Mouse (Mus musculus): ENCODE data around the gene Fam163a.
A peak's percentile ranks its signal among the peaks of the same experiment; 100 is the strongest.

Fam163a gene

GRCm38 (mm10) chr1:156197588-156197987, 7.2 kb downstream of the Fam163a start:
- no peak for DNase-seq

DNA sequence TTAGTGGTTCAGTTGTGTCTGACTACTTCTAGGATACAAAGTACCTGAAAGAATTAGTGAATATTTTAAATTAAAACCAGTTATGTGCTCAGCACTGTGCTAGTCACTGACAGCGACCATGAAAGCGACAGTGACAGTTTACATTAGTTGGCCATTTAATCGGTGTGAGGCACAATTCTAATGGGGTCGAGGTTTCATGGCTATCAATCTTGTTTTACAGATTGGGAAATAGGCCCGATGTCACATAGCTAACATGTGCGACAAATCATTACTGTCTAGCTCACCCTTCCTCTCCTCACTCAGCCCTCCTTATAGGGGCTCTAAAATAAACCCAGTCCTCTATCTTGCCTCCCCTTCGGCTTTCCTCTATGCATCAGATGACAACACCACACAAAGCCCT, 11.5 kb downstream of the Fam163a start:
- no peak for DNase-seq

- DNase-seq = no peak
Observed at GRCm38 (mm10) chr1:156192853-156193252, 12.0 kb downstream of the Fam163a start.

DNA sequence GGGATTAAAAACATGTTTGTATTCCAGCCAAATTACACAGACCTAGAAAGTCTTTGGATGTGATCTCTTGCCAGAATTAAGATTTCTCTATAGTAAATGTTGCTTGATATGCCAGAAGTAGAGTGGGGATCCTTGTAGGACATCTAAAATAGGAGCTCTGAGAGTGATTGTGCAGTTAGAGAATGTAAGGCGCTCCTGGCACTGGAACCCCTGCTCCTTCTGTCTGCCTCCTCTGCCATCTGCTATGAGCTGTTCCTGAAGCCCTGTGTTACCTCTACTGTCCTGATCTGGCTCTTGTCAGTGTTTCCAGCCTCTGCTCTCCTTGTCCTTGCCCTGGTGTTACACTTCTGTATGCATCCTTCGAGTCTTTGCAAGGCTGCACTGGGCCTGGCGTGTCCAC, 18.2 kb downstream of the Fam163a start:
- no peak for DNase-seq

- DNase-seq = peak; percentile 30
Observed at GRCm38 (mm10) chr1:156184158-156184571, 20.7 kb downstream of the Fam163a start.

DNA sequence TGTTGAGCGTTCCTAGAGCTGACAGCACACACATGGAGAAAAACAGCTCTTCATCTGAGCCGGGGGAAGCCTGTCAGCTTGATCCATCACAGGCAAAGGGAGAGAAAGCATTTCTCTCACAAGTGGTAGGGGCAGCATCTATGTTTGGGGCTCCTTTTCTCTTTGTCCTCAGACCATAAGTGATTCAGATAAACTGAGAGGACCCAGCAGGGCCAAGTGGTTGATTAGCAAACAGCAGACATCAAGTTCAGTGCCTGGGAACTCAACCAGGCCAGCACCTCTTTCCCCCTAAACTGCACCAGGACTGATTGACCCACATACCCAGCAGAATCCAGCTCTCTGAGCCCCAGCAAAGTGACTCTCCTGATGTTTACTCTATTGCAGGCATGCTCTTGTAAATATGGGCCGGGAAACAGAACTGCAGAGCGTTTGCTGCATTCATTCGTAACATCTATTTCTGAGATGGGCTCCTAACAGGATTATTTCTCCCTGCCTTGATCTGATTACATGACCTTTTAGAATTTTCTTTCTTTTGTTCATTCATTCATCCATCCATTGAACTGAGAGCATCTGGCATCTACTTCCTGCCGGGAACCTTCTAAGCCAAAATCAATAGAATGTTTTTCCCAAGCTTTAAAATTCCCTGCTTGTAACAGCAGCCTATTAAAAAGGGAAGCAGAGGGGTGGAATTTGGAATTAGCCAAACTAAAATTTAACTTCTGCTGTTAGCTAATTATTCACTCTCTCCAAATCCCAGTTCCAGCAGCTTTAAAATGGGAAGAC, 21.5 kb downstream of the Fam163a start:
- no peak for DNase-seq

DNA sequence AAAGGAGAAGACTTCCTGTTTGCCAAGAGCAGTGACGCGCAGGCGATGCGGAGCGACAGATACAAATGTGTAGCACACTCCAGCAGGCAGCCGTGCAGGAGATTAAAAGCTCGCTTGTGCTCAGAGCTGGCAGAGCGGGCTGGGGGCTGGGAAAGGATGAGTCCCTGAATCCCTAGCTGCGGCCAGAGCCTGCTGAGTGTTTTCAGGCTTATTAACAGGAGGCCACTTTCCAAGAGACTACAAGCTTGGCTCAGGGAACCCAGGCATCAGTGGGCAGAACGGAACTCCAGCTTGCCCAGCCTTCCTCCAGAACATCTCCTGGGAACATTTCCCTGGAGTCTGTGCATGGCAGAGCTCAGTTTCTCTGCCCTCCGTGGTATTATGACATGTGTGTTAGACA, 25.0 kb downstream of the Fam163a start:
- DNase-seq = peak; percentile 36

DNA sequence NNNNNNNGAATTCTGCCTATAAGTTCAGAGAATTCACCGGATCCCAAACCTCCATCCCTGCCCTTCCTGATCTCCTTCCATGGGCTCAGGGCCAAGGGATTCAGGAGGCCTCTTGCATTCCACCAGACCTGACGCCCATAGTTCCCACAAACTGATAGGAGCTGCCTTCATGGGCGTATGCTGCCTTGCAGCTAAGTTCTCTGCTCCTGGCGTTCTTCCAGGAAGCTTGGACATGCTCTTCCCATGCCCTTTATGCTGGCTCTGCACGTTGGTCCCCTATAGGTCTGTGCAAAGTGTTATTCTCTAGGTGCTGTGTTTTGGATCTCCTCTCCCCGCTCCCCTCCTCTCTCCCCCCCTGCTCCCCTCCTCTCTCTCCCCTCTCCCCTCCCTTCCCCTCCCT, 36.1 kb downstream of the Fam163a start:
- DNase-seq = peak; percentile 25

GRCm38 (mm10) chr1:156116770-156117169, 88.1 kb downstream of the Fam163a start:
- DNase-seq = no peak

DNA sequence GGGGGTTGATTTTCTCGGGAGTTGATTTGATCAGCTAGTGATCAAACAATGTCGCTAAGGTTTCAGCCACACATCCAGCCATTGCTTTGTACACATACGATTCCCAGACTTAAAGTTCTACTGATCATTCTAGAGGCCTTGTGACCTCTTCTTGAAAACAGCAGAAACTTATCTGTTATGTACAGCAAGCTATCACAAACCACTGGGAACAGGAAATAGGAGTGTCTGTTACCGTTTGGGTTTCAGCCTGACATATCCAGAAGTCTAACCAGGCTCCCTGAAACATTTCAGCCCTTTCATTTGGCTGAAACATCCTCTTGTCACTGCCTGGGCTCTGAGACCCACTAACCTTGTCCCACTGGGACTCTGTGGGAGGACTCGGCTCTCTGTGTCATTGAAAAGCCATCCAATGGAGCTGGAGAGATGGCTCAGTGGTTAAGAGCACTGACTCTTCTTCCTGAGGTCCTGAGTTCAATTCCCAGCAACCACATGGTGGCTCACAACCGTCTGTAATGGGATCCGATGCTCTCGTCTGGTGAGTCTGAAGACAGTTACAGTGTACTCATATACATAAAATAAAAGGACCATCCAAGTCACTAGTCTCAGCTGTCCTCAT, 90.8 kb downstream of the Fam163a start:
- no peak for DNase-seq

DNA sequence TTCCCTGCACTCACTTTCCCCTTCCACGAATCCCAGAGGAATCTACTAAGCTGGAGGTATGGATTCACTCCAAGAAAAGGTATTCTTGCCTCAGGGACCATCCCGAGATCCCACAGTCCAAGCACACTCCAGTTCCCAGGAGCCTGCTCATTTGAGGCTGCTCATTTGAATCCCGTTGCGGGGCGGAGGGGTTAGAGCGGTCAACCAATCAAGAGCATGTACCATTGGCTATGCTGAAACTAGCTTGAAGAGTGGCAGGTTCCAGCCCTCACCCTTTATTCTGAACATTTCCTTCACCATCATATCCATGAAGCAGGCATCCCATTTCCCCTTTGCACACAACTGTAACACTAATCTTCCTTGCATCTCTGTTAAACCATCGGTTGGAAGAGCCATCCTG, 92.7 kb downstream of the Fam163a start:
- DNase-seq = no peak

GRCm38 (mm10) chr1:156111728-156112127, 93.1 kb downstream of the Fam163a start:
- no peak for DNase-seq

- DNase-seq = no peak
Observed at GRCm38 (mm10) chr1:156111090-156111489, 93.7 kb downstream of the Fam163a start.

- no peak for DNase-seq
Observed at GRCm38 (mm10) chr1:156108400-156108799, 96.4 kb downstream of the Fam163a start.

GRCm38 (mm10) chr1:156107424-156107823, 97.4 kb downstream of the Fam163a start:
- no peak for DNase-seq

- DNase-seq = no peak
Observed at GRCm38 (mm10) chr1:156105381-156105780, 99.4 kb downstream of the Fam163a start.

- DNase-seq = no peak
Observed at GRCm38 (mm10) chr1:156103763-156104162, 101.1 kb downstream of the Fam163a start.

GRCm38 (mm10) chr1:156091811-156092210, 113.0 kb downstream of the Fam163a start:
- DNase-seq = no peak

DNA sequence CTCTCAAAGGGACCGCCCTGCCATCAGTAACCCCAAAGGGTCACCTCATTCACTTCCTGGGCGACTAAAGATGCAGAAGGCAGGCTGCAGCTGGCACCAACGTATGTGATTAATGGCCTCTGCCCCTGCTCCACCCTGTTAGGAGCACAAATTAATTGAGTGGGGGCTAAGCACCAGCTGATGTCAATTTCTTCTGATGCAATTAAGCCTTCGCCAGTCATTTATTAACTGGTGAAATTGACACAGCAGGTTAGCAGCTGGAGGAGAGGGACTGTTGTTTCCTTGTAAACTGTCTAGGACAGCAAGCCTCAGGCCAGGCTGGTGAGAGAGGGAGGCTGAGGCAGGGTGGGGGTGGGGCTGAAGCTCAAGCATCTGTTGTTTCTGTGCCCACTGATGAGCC, 114.8 kb downstream of the Fam163a start:
- no peak for DNase-seq

- no peak for DNase-seq
Observed at GRCm38 (mm10) chr1:156089561-156089960, 115.3 kb downstream of the Fam163a start.

GRCm38 (mm10) chr1:156087586-156087985, 117.2 kb downstream of the Fam163a start:
- DNase-seq = no peak

DNA sequence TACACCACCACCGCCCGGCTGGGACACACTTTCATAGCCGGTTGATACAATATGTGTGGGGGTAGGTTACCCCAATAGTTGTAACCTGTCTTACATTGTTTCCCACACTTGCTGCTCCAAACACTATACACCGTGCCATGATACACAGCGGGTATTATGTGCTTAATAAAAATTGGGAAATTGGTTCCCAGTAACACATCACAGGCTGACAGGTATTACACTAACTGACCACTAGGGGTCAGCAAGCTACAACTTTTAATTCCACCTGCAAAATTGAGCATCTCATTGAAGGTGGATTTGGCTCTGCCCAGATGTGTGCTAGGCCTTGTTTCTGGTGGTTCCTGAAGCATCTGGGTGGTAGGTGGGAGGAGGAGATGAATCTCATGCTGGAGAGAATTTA, 119.1 kb downstream of the Fam163a start:
- peak; percentile 43 for DNase-seq

GRCm38 (mm10) chr1:156084603-156085002, 120.2 kb downstream of the Fam163a start:
- DNase-seq = no peak

DNA sequence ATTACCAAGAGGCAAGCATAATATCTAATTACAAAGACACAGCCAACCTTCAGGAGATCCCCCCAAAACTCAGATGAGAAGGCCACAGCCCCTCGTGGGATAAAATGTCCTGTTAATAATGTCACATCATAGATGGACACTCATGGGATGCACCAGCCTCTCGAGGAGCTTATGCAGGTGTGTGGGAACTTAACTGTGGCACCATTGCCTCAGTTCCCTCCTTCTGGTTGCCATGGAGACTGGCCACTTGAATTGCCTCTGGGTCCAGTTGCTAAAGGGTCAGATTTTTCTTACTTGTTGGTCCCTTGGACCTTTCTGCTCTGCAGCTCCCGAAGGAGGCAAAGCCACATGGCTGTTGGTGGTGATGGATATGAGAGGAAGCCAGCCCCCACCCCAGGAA, 127.2 kb downstream of the Fam163a start:
- no peak for DNase-seq

DNA sequence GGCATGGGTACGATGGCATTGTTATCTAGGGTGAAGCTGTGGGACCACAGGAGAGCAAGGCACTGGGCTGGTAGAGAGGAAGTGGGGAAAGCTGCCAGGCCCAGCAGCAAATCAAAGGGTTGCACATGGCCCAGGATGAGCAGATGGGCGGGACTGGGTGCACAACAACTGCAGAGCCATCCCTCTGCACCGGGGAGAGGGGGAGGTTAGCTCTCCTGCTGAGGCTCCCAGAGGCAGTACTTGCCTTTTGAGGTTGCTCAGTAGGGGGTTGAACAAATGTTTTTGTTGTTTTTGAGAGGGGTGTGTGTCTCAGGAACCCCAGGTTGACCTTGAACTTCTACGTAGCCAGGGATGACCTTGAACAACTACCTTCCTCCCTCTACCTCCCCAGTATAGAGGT, 128.4 kb downstream of the Fam163a start:
- DNase-seq = no peak

Data from lung, postnatal 10 days (tissue).